Mouse (Mus musculus): ENCODE measurements at regions not wholly inside any gene's neighbourhood (a gene's known extent, or its start where the extent isn't known, plus 50 kb on each side); places are given as distances from the start of the nearest gene placed in this dataset.

- no peak for DNase-seq (ENCODE audit: low read depth in 1 of 2, low spot score in 2 of 2)
- Histone ChIP-seq H3K36me3 (ENCODE audit: control insufficient read depth, insufficient read depth, low read length) (no peaks in the 10 kb centered on the region), H3K4me3 (ENCODE audit: extremely low read depth, insufficient read depth, insufficient read length) (no peak overlapping the region), H3K4me1 (ENCODE audit: control insufficient read depth, insufficient read depth, insufficient read length) (no peaks in the 10 kb centered on the region), H3K27me3 (ENCODE audit: control insufficient read depth, insufficient read depth, low read length) (no peaks in the 10 kb centered on the region), H3K27ac (ENCODE audit: insufficient read depth, low read length) (no peak overlapping the region)
- no peak for TF ChIP-seq CTCF (IDR thresholded peaks at IDR 0.05; ENCODE audit: extremely low read depth, insufficient read depth, insufficient read length, insufficient replicate concordance)
- TF ChIP-seq POLR2A (IDR thresholded peaks at IDR 0.05; ENCODE audit: low read depth, low read length) = no peak
- 92% methylated on average over 4 of the region's 4 CpGs for WGBS
Measured at GRCm38 (mm10) chr8:35289967-35290366, 475.6 kb upstream of the Gm19410 start.

DNA sequence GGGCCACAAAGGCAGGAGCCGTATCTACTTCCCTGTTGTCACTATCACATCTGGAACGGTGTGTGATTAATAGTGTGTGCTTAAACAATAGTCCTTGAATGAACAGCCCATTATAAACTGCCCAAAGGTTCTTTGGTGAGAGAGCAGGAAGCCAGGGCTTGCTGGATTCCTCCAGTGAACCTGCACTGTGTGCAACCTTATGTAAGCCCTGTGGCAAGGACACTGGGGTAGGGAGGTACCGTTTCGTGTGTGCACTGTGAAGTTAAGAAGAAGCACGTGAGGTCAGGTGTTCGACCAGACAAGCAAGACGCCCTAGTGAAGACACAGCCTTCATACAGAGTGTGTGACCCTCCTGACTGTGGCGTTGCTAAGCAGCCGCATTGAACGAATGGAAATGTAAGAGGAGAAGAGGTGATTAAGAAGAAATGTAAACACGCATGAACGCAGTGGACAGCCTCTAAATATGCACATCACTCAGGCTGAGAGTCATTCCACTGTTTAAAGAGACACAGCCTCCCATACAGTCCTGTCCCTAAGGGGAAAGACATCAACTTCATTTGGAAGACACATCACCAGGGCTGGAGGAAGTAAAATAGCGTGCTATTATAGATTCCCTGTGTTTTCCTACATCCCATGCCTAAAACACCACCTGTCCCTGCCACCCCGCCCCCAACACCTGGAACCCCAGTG is 472.0 kb upstream of the Gm19410 start:
- WGBS = 78% methylated on average over 14 of the region's 14 CpGs
- Histone ChIP-seq H3K36me3 (ENCODE audit: control insufficient read depth, insufficient read depth, low read length) (no peaks in the 10 kb centered on the region), H3K27me3 (ENCODE audit: control insufficient read depth, insufficient read depth, low read length) (no peaks in the 10 kb centered on the region), H3K4me3 (ENCODE audit: extremely low read depth, insufficient read depth, insufficient read length) (no peak overlapping the region), H3K4me1 (ENCODE audit: control insufficient read depth, insufficient read depth, insufficient read length) (no peaks in the 10 kb centered on the region), H3K27ac (ENCODE audit: insufficient read depth, low read length) (no peak overlapping the region)
- TF ChIP-seq CTCF (IDR thresholded peaks at IDR 0.05; ENCODE audit: extremely low read depth, insufficient read depth, insufficient read length, insufficient replicate concordance) (no peak), POLR2A (IDR thresholded peaks at IDR 0.05; ENCODE audit: low read depth, low read length) (no peak)
- no peak for DNase-seq (ENCODE audit: low read depth in 1 of 2, low spot score in 2 of 2)

DNA sequence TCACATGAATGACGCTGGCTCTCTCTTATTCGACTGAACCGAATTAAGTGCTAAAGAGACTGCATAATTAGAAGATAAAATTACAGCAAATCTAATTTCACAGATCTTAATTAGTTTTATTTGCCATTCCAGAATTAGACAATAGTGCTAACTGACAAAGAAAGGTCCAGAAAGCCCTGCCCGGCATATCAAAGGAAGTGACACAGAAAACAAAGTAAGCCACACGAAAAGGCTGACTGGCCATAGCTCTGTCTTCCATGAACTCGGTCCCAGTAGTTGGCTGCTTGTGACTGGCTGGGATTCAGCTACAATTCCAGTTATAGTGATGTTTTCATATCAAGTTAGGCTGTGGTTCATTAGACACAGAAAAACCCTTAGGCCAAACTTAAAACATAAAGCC is 468.7 kb upstream of the Gm19410 start:
- WGBS = 89% methylated on average over 6 of the region's 6 CpGs
- Histone ChIP-seq H3K27me3 (ENCODE audit: control insufficient read depth, insufficient read depth, low read length) (no peaks in the 10 kb centered on the region), H3K27ac (ENCODE audit: insufficient read depth, low read length) (no peak overlapping the region), H3K4me3 (ENCODE audit: extremely low read depth, insufficient read depth, insufficient read length) (no peak overlapping the region), H3K36me3 (ENCODE audit: control insufficient read depth, insufficient read depth, low read length) (no peaks in the 10 kb centered on the region), H3K4me1 (ENCODE audit: control insufficient read depth, insufficient read depth, insufficient read length) (no peaks in the 10 kb centered on the region)
- TF ChIP-seq CTCF (IDR thresholded peaks at IDR 0.05; ENCODE audit: extremely low read depth, insufficient read depth, insufficient read length, insufficient replicate concordance) (no peak), POLR2A (IDR thresholded peaks at IDR 0.05; ENCODE audit: low read depth, low read length) (no peak)
- no peak for DNase-seq (ENCODE audit: low read depth in 1 of 2, low spot score in 2 of 2)

GRCm38 (mm10) chr8:35299088-35299487 is 466.5 kb upstream of the Gm19410 start:
- WGBS = 86% methylated on average over 9 of the region's 9 CpGs
- H3K4me3 ChIP-seq (ENCODE audit: extremely low read depth, insufficient read depth, insufficient read length) = no peak overlapping the region
- H3K4me1 ChIP-seq (ENCODE audit: control insufficient read depth, insufficient read depth, insufficient read length) = no peaks in the 10 kb centered on the region
- DNase-seq (ENCODE audit: low read depth in 1 of 2, low spot score in 2 of 2) = no peak
- TF ChIP-seq POLR2A (IDR thresholded peaks at IDR 0.05; ENCODE audit: low read depth, low read length) = no peak
- TF ChIP-seq CTCF (IDR thresholded peaks at IDR 0.05; ENCODE audit: extremely low read depth, insufficient read depth, insufficient read length, insufficient replicate concordance) = no peak
- no peak overlapping the region for H3K27ac ChIP-seq (ENCODE audit: insufficient read depth, low read length)
- no peaks in the 10 kb centered on the region for H3K27me3 ChIP-seq (ENCODE audit: control insufficient read depth, insufficient read depth, low read length)
- no peaks in the 10 kb centered on the region for H3K36me3 ChIP-seq (ENCODE audit: control insufficient read depth, insufficient read depth, low read length)

DNA sequence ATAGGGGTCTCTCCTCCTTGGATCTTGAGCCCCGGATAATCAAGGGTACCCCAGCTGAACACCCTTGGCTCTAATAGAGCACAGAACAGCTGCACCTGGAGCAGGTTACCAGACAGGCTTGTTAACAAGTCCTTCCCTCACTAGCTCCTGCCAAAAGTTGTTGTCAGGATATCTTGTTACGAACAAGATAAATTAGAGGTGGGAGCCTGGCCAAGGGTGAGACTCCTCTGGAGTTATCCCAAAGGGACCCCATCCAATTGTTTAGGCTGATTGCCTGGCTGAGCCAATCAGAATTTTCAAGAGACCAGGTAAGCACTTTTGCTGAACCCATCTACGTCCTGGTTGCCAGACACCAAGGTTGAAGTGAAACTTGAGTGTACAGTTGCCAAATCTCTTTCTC is 465.2 kb upstream of the Gm19410 start:
- H3K4me3 ChIP-seq (ENCODE audit: extremely low read depth, insufficient read depth, insufficient read length) = no peak overlapping the region
- no peak for TF ChIP-seq POLR2A (IDR thresholded peaks at IDR 0.05; ENCODE audit: low read depth, low read length)
- H3K4me1 ChIP-seq (ENCODE audit: control insufficient read depth, insufficient read depth, insufficient read length) = no peaks in the 10 kb centered on the region
- H3K27ac ChIP-seq (ENCODE audit: insufficient read depth, low read length) = no peak overlapping the region
- DNase-seq (ENCODE audit: low read depth in 1 of 2, low spot score in 2 of 2) = no peak
- H3K36me3 ChIP-seq (ENCODE audit: control insufficient read depth, insufficient read depth, low read length) = no peaks in the 10 kb centered on the region
- H3K27me3 ChIP-seq (ENCODE audit: control insufficient read depth, insufficient read depth, low read length) = no peaks in the 10 kb centered on the region
- WGBS = 80% methylated on average over 3 of the region's 3 CpGs

- no peak for DNase-seq (ENCODE audit: low read depth in 1 of 2, low spot score in 2 of 2)
- TF ChIP-seq CTCF (IDR thresholded peaks at IDR 0.05; ENCODE audit: extremely low read depth, insufficient read depth, insufficient read length, insufficient replicate concordance) = no peak
- TF ChIP-seq POLR2A (IDR thresholded peaks at IDR 0.05; ENCODE audit: low read depth, low read length) = no peak
- no peaks in the 10 kb centered on the region for H3K36me3 ChIP-seq (ENCODE audit: control insufficient read depth, insufficient read depth, low read length)
- no peaks in the 10 kb centered on the region for H3K27me3 ChIP-seq (ENCODE audit: control insufficient read depth, insufficient read depth, low read length)
- H3K4me1 ChIP-seq (ENCODE audit: control insufficient read depth, insufficient read depth, insufficient read length) = no peaks in the 10 kb centered on the region
- WGBS = 78% methylated on average over 10 of the region's 10 CpGs
- no peak overlapping the region for H3K4me3 ChIP-seq (ENCODE audit: extremely low read depth, insufficient read depth, insufficient read length)
- H3K27ac ChIP-seq (ENCODE audit: insufficient read depth, low read length) = no peak overlapping the region
Measured at GRCm38 (mm10) chr8:35300881-35301521, 464.6 kb upstream of the Gm19410 start.

DNA sequence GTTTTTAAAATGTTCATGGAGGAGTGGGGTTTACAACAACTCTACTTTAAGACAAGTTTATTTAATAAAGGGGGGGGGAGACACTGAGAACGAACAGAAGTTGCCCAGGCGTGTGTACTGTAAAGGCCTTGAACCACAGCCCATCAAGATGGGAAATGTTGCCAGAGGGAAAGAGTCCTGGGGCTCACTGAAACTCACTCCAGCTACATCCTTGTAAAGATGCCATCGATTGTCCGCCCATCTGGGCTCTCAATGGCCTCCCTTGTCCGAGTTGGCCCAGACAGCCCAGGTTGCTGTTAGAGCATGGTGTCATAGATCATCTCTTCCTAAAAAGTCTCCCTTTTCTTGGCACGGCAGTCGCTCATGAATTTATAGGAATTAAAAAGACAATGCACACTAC is 462.7 kb upstream of the Gm19410 start:
- 90% methylated on average over 7 of the region's 7 CpGs for WGBS
- no peak for TF ChIP-seq CTCF (IDR thresholded peaks at IDR 0.05; ENCODE audit: extremely low read depth, insufficient read depth, insufficient read length, insufficient replicate concordance)
- TF ChIP-seq POLR2A (IDR thresholded peaks at IDR 0.05; ENCODE audit: low read depth, low read length) = no peak
- Histone ChIP-seq H3K4me1 (ENCODE audit: control insufficient read depth, insufficient read depth, insufficient read length) (no peaks in the 10 kb centered on the region), H3K4me3 (ENCODE audit: extremely low read depth, insufficient read depth, insufficient read length) (no peak overlapping the region), H3K27me3 (ENCODE audit: control insufficient read depth, insufficient read depth, low read length) (no peaks in the 10 kb centered on the region), H3K36me3 (ENCODE audit: control insufficient read depth, insufficient read depth, low read length) (no peaks in the 10 kb centered on the region), H3K27ac (ENCODE audit: insufficient read depth, low read length) (no peak overlapping the region)
- no peak for DNase-seq (ENCODE audit: low read depth in 1 of 2, low spot score in 2 of 2)
